Mouse (Mus musculus) stomach, postnatal 0 days (tissue): Measurements from ENCODE around the gene Zhx3.

ENCODE experiments used
- CTCF ChIP-seq: IDR thresholded peaks from 2 replicates; pipeline ENCODE4 v1.5.1; 2016; ENCODE audit warnings: antibody characterized with exemption, low read depth, mild to moderate bottlenecking, moderate library complexity
- EP300 ChIP-seq: optimal IDR thresholded peaks from 2 replicates; pipeline ENCODE3; 2016; ENCODE audit warnings: antibody characterized with exemption

DNA sequence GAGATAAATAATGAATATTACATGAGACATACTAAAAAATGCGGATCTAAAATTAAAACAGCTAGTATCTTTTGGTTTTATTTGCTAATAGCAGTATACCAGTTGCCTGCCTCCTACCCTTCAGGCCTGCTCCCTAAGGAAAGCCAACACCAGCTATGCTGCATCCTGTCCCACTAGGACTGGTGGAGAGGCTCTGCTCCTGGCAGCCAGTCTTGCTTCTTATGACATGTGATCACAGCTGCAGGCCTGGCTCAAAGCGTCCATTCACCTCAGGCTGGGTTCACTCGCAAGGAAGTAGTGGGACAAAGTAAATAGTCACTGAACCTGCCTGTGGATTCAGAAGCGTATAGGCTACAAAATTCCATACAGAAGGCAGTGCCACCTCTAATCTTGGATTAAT, 11.1 kb upstream of the Zhx3 start:
- TF ChIP-seq CTCF, result no peak
- no peak for TF ChIP-seq EP300
